Mouse (Mus musculus) lung, adult 18-20 months (tissue): ENCODE results near the gene Slc9a7.
A peak's percentile ranks its signal among the peaks of the same experiment; 100 is the strongest.

Experiments
- DNase-seq, 2 experiments: peaks; one replicate each; pipeline ENCODE4 v3.0.0; 2022; ENCODE audit warnings: mixed read lengths in 2 of 2

The Slc9a7 gene

GRCm38 (mm10) chrX:20291282-20292039, at the start of gene Slc9a7:
Slc9a7 (minus strand) TSS chrX:20291807.
- DNase-seq: peak; percentile 54 to 63

DNA sequence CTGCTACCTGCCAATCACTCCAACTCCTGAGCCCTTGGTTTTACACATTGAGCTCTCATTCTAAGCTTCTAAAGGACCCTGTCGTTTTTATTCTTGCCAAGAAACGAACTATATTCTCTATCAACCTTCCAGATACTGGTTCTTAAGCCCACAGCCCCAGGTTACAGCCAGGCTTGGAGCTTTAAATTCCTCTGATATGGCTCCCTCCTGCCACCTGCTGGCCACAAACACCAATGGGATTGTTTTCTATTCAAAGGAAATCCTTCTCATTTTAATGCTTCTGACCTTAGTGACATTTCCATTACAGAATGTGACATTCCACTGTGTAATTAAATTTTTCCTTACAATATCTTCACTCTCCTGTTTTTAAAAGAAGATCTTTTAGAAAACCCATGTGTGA, 44.1 kb upstream of the Slc9a7 start:
- DNase-seq: peak; percentile 13 to 40

- no peak for DNase-seq
These were observed 41.1 kb upstream of the Slc9a7 start for GRCm38 (mm10) chrX:20332756-20333155.

DNA sequence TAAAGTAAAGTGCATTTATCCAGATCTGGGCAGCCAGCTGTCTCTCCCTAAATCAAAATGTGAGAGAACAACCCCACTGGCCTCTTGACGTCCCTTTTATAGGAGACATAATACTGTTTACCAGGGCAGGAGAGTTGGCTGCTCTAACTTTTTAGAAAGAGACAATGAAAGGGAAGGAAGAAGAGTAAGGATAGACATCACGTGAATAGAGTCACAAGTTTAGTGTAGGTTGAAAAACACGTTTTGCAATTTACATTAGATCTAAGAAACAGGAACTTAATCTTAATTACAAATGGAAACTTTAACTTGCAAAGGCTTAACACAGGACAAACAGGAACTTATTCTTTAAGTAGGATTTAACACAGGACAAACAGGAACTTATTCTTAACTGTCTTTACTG, 15.6 kb upstream of the Slc9a7 start:
- no peak for DNase-seq

DNA sequence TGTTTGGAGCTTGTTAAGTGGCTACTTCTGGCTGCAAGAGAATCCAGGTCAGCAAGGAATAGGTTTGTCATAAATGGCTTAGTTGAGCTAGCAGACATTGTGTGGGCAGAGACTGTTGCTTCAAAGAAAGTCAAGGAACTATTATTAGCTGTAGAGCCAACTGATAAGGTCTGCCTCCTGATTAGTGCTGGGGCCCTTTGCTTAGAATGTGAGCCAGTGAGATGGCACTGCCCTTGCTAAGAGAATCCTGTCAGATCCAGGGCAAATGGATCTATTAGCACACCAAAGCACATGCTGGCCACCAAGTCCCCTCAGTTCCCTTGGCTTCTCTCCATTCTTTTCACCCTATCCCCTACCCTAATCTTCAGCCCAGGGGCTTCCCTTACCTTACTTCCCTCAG, 14.3 kb upstream of the Slc9a7 start:
- no peak for DNase-seq

DNA sequence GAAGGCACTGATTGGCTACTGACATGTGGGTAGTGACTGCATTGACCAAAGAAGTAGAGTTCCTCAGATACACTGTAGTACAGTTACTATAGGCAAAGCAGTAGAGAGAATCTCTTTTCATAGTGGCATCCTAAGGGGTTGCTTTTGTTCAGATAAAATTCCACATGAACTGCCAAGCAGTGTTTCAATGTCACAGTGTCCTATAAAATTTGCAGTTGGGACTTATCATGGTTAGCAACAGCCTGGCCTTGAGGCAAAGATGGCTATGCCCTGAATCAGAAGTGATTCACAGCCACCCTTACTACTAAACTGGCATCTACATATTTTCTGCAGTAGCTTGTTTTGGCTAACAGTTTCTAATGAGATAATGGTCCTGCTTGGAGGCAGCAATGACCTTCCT, 11.7 kb upstream of the Slc9a7 start:
- no peak for DNase-seq

GRCm38 (mm10) chrX:20292040-20292417, 422 bp upstream of the Slc9a7 start:
- DNase-seq: no peak

- DNase-seq: no peak
These were observed 892 bp downstream of the Slc9a7 start for GRCm38 (mm10) chrX:20290715-20291114.

- DNase-seq: no peak
These were observed 2.9 kb downstream of the Slc9a7 start for GRCm38 (mm10) chrX:20288674-20289073.

- no peak for DNase-seq
These were observed 5.4 kb downstream of the Slc9a7 start for GRCm38 (mm10) chrX:20286254-20286653.

- no peak for DNase-seq
These were observed 12.2 kb downstream of the Slc9a7 start for GRCm38 (mm10) chrX:20279424-20279823.

DNA sequence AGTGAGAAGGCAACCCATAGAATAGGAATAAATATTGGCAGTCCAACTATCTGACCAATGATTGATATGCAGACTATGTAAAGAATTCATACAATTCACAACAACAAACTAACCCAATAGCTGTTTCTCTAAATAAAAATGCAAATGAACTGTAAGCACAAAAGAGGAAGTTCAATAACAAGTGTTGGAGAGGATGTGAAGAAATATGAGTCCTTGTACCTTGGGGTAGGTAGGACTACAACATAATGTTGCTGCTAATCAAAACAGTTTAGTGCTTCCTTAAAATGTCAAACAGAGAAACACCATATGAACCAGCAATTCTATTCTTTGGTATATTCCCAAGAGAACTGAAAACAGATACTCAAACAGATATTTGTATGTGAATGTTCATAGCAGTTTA, 17.8 kb downstream of the Slc9a7 start:
- no peak for DNase-seq

GRCm38 (mm10) chrX:20271980-20272379, 19.6 kb downstream of the Slc9a7 start:
- DNase-seq: no peak

DNA sequence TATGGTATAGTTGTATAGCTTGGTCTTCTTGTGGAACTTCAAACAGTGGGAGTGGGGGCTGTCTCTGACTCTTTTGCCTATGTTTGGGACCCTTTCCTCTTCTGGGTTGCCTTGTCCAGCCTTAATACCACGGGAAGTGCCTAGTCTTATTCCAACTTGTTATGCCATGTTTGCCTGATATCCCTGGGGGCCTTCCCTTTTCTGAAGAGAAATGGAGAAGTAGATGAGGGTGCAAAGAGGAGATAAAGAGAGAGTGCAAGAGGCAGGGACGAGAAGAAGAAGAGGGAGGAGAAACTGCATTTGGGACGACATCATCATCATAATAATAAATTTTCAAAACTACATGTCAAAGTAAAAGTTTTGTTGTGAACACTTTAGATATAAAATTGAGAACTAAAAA, 21.6 kb downstream of the Slc9a7 start:
- no peak for DNase-seq

DNA sequence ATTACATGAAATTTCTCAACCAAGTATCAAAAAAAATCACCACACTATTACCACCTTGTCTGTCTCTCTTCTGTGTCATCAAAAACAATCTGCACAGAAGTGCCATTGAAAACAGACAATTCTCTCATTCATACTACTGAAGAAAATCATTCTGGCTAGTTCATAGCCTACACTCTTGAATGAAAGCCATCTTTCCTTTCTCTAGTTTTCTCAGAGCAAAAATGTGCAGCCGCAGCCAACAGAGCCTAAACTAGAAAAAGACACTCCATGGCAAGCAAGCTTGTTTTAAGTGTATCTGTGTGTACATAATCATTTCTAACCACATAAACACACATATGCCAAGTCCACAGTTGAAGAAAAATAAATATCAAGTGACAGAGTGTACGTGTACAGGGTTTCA, 27.2 kb downstream of the Slc9a7 start:
- no peak for DNase-seq

DNA sequence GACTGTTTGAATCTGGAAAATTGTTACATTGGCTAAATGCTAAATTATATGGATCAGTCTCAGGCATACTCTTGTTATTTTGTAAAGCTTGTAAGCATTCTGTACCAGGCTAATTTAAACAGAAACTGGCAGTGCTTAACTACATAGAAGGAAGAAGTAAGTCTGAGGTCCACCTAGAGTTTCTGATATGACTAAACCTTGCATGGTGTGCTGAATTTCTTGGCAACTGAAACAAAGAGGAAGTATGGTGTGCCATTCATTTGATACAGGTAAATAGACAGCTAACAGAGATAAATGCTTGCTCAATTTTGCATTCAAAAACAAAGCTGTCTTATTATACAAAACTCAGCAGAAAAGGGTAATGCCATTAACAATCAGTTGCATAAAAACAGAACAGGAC, 63.5 kb downstream of the Slc9a7 start:
- DNase-seq: no peak

GRCm38 (mm10) chrX:20221486-20221885, 70.1 kb downstream of the Slc9a7 start:
- no peak for DNase-seq

- no peak for DNase-seq
These were observed 106.0 kb downstream of the Slc9a7 start for GRCm38 (mm10) chrX:20185616-20186015.

GRCm38 (mm10) chrX:20176792-20177191, 114.8 kb downstream of the Slc9a7 start:
- DNase-seq: no peak

DNA sequence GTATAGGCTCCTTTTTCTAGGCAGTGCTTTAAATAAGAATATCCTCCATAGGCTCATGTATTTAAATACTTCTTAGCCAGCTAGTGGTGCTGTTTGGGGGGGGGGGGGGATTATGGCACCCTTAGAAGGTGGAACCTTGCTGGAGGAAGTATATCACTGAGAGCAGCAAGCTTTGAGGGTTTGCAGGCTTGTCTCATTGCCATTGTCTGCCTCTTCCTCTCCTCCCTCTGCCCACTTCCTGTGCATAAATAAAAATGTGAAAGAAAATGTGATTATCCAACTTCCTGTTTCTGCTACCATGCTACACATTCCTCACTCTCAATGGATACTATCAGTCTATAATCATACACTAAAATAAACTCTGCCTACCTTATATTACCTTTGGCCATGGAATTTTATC, 123.2 kb downstream of the Slc9a7 start:
- no peak for DNase-seq

DNA sequence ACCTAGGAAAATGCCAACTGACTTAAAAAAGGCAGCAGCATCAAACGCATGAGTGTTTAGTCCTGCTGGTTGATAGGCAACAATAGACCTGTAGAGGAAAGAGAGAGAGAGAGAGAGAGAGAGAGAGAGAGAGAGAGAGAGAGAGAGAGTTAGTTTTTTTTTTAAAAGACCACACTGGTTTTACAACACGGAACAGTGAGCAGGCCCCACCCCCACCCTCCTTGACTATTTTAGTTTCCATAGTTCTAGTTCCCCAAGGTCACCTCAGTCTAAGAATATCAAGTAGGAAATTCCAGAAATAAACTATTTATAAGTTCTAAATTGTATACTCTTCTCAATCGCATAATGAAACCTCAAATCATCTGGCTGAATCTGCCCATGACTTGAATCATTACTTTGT, 126.6 kb downstream of the Slc9a7 start:
- no peak for DNase-seq

GRCm38 (mm10) chrX:20162322-20162711, 129.3 kb downstream of the Slc9a7 start:
- DNase-seq: peak; percentile 60 to 74

DNA sequence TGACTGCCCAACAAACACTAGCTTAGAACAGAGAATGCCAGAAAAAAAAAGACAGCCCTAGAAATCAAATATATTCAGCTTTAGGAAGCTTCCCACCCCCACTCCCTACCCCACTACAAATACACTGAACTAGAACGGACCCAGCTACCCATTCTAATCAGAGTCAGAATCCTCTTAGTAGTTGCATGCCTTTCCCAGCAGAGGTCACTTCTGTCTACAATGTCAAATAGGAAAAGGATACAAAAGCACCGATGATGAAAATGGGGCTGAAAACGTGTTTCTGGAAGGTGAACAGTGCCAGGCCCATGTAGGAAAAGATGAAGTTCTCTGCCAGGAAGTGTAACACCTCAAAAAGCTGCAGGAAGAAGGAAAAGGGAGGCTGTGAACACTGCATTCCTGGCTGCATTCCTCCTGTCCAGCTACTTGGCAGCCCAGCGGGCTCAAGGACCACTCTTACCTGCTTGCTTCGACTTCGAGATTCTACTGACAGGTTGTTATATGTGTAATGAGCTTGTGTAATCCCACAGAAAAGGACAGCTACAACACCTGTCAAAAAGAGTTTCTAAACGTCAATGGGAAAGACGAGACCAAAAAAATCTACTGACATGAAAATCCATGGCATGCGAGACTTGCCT, 129.8 kb downstream of the Slc9a7 start:
- peak; percentile 17 to 32 for DNase-seq

DNA sequence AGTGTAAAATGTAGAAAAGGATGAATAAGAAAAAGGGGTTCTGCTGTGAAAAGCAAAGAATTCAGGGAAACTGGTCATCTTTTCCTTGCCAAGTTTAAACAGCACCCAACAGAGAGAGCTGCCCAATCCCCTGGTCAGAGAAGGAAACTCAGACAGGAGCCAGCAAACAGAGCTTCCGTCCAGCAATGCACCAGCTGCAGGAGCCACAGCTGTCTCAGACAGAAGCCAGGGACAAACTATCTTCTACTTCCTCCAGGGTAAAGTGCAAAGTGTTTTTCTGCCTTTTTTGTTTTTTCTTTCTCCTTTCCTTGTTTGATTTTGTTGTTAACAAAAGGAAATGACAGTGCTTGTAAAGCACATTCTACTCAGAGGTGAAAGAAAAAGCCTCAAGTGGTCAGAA, 131.3 kb downstream of the Slc9a7 start:
- DNase-seq: no peak

- no peak for DNase-seq
These were observed 134.1 kb downstream of the Slc9a7 start for GRCm38 (mm10) chrX:20157519-20157918.
